7 mouse cellular contexts compared by ENCODE assay signal in the genomic region with DNA sequence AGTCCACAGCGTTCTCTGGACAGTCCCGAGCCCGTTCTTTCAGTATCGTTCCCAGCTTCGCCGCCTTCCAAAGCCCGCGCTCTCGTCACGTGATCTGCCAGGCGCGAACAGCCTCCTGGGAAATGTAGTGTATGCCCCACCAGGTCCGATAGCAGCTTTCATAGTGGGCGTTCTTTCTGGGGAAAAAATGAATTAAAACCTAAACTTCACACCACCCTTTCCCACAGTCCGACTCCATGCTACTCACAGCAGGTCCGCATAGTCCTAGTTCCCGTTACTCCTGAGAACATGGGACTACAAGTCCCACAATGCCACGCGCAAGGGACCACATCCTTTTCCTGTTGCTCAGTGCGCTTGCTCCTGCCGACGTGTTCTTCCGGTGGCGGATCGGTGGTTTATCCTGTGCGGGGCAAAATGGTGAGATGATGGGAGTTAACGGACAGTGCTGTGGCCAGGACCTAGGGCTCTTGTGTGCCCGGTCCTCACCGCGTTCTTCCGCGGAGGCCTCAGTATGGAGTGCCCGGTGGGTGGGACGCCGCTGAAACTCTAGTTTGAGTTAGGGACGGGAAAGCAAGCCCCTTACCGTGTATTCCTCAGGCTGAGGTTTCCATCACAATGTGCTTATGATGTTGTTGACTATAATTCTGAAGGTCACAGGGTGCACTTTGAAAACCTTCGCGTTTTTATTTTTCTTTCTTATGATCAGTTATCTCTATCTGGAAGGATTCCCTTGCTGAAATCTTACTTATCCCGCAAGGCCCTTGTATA. TPM values are rescaled to one million over a fixed set of nuclear protein-coding genes. Genes with fewer than 3 reads are reported as not detected.
DNase-seq lines count a peak whose midpoint lies in the region; ATAC-seq and TF ChIP-seq lines count a peak whose summit lies in the region.

A gene (plus strand): TSS at position 167 of the 768 bp plus-strand sequence.
A gene (minus strand): TSS at position 322 of the 768 bp plus-strand sequence.

- no peak for TF ChIP-seq EP300 in heart, adult 2 months (IDR thresholded peaks at IDR 0.05; ENCODE audit: insufficient read depth, low read depth, low read length)

- no peak for TF ChIP-seq CTCF in heart, adult 2 months (IDR thresholded peaks at IDR 0.05)

- H3K4me2 ChIP-seq in embryonic facial prominence, embryonic 13.5 days, result peak within 1 kb of the TSS; percentile 90
- H3K4me2 ChIP-seq in limb, embryonic 13.5 days (replicated peaks), result peak within 1 kb of the TSS; percentile 93
- peak within 1 kb of the TSS; percentile 76 for H3K4me2 ChIP-seq in midbrain, embryonic 16.5 days (ENCODE audit: low read length)

- no peaks in the 10 kb centered on the region for H3K79me2 ChIP-seq in heart, adult 2 months (replicated peaks; ENCODE audit: control insufficient read depth, insufficient read depth, low read length)

- H3K27me3 ChIP-seq in embryonic facial prominence, embryonic 13.5 days, result no peaks in the 10 kb centered on the region
- no peaks in the 10 kb centered on the region for H3K27me3 ChIP-seq in heart, adult 2 months (ENCODE audit: control insufficient read depth, insufficient read depth, low read length)
- no peaks in the 10 kb centered on the region for H3K27me3 ChIP-seq in limb, embryonic 13.5 days
- H3K27me3 ChIP-seq in midbrain, embryonic 16.5 days (ENCODE audit: control insufficient read depth, insufficient read depth, low read depth, low read length), result no peaks in the 10 kb centered on the region

- DNase-seq in adrenal gland, postnatal 36 days, result peak; percentile 89 to 90
- peak; percentile 92 to 96 for DNase-seq in heart, adult 2 months
- DNase-seq in kidney, adult 8-10 months, result peak; percentile 87 to 92
- DNase-seq in spleen, postnatal 10 days (ENCODE audit: low spot score in 2 of 2), result peak; percentile 94 to 97

- intact Hi-C loops in heart, adult 2 months (cut with DNase I), result loop anchor here (10.0 kb wide), 1 partner anchor 1711 kb away; a partner anchor contains a TSS

- H3K4me1 ChIP-seq in embryonic facial prominence, embryonic 13.5 days, result peaks cover 17% of the 10 kb centered on the region
- peaks cover 7% of the 10 kb centered on the region for H3K4me1 ChIP-seq in heart, adult 2 months (ENCODE audit: control insufficient read depth, insufficient read depth, low read length)
- peaks cover 17% of the 10 kb centered on the region for H3K4me1 ChIP-seq in limb, embryonic 13.5 days
- peaks cover 15% of the 10 kb centered on the region for H3K4me1 ChIP-seq in midbrain, embryonic 16.5 days (ENCODE audit: control insufficient read depth, insufficient read depth, low read length)

- H3K9ac ChIP-seq in embryonic facial prominence, embryonic 13.5 days, result peak within 1 kb of the TSS; percentile 93
- peak within 1 kb of the TSS; percentile 66 for H3K9ac ChIP-seq in heart, adult 2 months (ENCODE audit: low read depth, low read length)
- peak within 1 kb of the TSS; percentile 86 for H3K9ac ChIP-seq in limb, embryonic 13.5 days
- peak within 1 kb of the TSS; percentile 73 for H3K9ac ChIP-seq in midbrain, embryonic 16.5 days (ENCODE audit: low read depth, low read length)

- ATAC-seq in embryonic facial prominence, embryonic 13.5 days (ENCODE audit: insufficient number of reproducible peaks, insufficient read depth, low FRiP score, low TSS enrichment, low read depth), result peak; percentile 84
- ATAC-seq in limb, embryonic 13.5 days (ENCODE audit: low FRiP score, low read depth), result peak; percentile 93
- peak; percentile 94 for ATAC-seq in midbrain, embryonic 16.5 days

- no peaks in the 10 kb centered on the region for H3K9me3 ChIP-seq in embryonic facial prominence, embryonic 13.5 days
- no peaks in the 10 kb centered on the region for H3K9me3 ChIP-seq in limb, embryonic 13.5 days
- no peaks in the 10 kb centered on the region for H3K9me3 ChIP-seq in midbrain, embryonic 16.5 days (replicated peaks; ENCODE audit: control insufficient read depth, low read length, poor library complexity, severe bottlenecking)

- 0% methylated on average over 40 of the region's 40 CpGs for WGBS in embryonic facial prominence, embryonic 13.5 days
- under 1% methylated on average over 40 of the region's 40 CpGs for WGBS in heart, adult 2 months
- WGBS in limb, embryonic 13.5 days, result under 1% methylated on average over 40 of the region's 40 CpGs
- under 1% methylated on average over 40 of the region's 40 CpGs for WGBS in midbrain, embryonic 16.5 days

- H3K27ac ChIP-seq in embryonic facial prominence, embryonic 13.5 days, result peak within 1 kb of the TSS; percentile 83
- peak within 1 kb of the TSS; percentile 91 for H3K27ac ChIP-seq in heart, adult 2 months
- H3K27ac ChIP-seq in limb, embryonic 13.5 days, result peak within 1 kb of the TSS; percentile 84
- peak within 1 kb of the TSS; percentile 86 for H3K27ac ChIP-seq in midbrain, embryonic 16.5 days (ENCODE audit: low read length)

- H3K4me3 ChIP-seq in embryonic facial prominence, embryonic 13.5 days, result peak within 1 kb of the TSS; percentile 90
- peak within 1 kb of the TSS; percentile 100 for H3K4me3 ChIP-seq in heart, adult 2 months
- H3K4me3 ChIP-seq in limb, embryonic 13.5 days, result peak within 1 kb of the TSS; percentile 91
- peak within 1 kb of the TSS; percentile 64 for H3K4me3 ChIP-seq in midbrain, embryonic 16.5 days (ENCODE audit: low read depth, low read length)

- H3K36me3 ChIP-seq in embryonic facial prominence, embryonic 13.5 days, result peaks cover 61% of the 10 kb centered on the region
- no peaks in the 10 kb centered on the region for H3K36me3 ChIP-seq in heart, adult 2 months (ENCODE audit: control insufficient read depth, insufficient read depth, low read length)
- H3K36me3 ChIP-seq in limb, embryonic 13.5 days, result peaks cover 62% of the 10 kb centered on the region
- peaks cover 31% of the 10 kb centered on the region for H3K36me3 ChIP-seq in midbrain, embryonic 16.5 days (ENCODE audit: control insufficient read depth, insufficient read depth, low read length)

- TF ChIP-seq POLR2A in heart, adult 2 months (IDR thresholded peaks at IDR 0.05; ENCODE audit: insufficient read depth, low read depth, low read length), result peak; percentile 90

RNA-seq across cellular contexts. Expression of the first gene that starts in this region (rescaled TPM):
- total RNA-seq in adrenal gland, postnatal 36 days (2021), result 100 to 1,000 TPM; 161 to 204 TPM
- polyA plus RNA-seq in embryonic facial prominence, embryonic 13.5 days (2015; fragmentation: Nextera tagmentation; extraction: Ambion mirVana), result 485 and 486 TPM in 2 replicates
- 100 to 1,000 TPM; 154 to 181 TPM for total RNA-seq in heart, adult 2 months (2021)
- polyA plus RNA-seq in heart, adult 2 months (2012; rRNA removed), result 200 and 205 TPM in 2 replicates
- 475 and 492 TPM in 2 replicates for polyA plus RNA-seq in limb, embryonic 13.5 days (2015; fragmentation: Nextera tagmentation; extraction: Ambion mirVana)
- 278 and 290 TPM in 2 replicates for polyA plus RNA-seq in midbrain, embryonic 16.5 days (2015; fragmentation: Nextera tagmentation; extraction: Ambion mirVana)

RNA-seq across cellular contexts. Expression of the second gene that starts in this region (rescaled TPM):
- total RNA-seq in adrenal gland, postnatal 36 days (2021), result 10 to 100 TPM; 12.0 to 18.4 TPM
- polyA plus RNA-seq in embryonic facial prominence, embryonic 13.5 days (2015; fragmentation: Nextera tagmentation; extraction: Ambion mirVana), result 69.3 and 88.1 TPM in 2 replicates
- 1 to 10 TPM; 3.7 to 4.5 TPM for total RNA-seq in heart, adult 2 months (2021)
- 2.9 and 3.8 TPM in 2 replicates for polyA plus RNA-seq in heart, adult 2 months (2012; rRNA removed)
- polyA plus RNA-seq in limb, embryonic 13.5 days (2015; fragmentation: Nextera tagmentation; extraction: Ambion mirVana), result 78.4 and 82.0 TPM in 2 replicates
- polyA plus RNA-seq in midbrain, embryonic 16.5 days (2015; fragmentation: Nextera tagmentation; extraction: Ambion mirVana), result 19.5 and 21.9 TPM in 2 replicates

Comparison
In these comparisons a context has a peak if more than half of its experiments do, and no peak if none do; other contexts are left out.
1. Peak in every context shown above with its lines: DNase-seq, ATAC-seq, H3K4me3 ChIP-seq and H3K27ac ChIP-seq.